Mouse (Mus musculus) layer of hippocampus, adult 2 months (tissue): ENCODE data around the gene Dpp8. TPM values are rescaled to one million over a fixed set of nuclear protein-coding genes. Genes with fewer than 3 reads are reported as not detected.
A peak's percentile ranks its signal among the peaks of the same experiment; 100 is the strongest.

Experiments
- DNase-seq, 2 experiments: peaks; one replicate each; pipeline ENCODE4 v3.0.0; 2022; ENCODE audit warnings: low spot score in 2 of 2
- H3K27ac ChIP-seq: fragments of 200-600 bp; 2 replicates; pipeline ENCODE4 v1.8.1; 2022
- H3K4me3 ChIP-seq: fragments of 200-600 bp; 2 replicates; pipeline ENCODE4 v1.8.1; 2022; ENCODE audit warnings: mild to moderate bottlenecking
- CTCF ChIP-seq: fragments of 200-600 bp; conservative IDR thresholded peaks from 2 replicates; pipeline ENCODE4 v1.8.1; 2022; ENCODE audit warnings: antibody characterized with exemption, mild to moderate bottlenecking, moderate library complexity
- total RNA-seq, 2 experiments: library from RNA; stranded (reverse); gene quantifications; 2 replicates each; pipeline ENCODE4 v1.2.3; 2021

The Dpp8 gene
- total RNA-seq, 2 experiments from 2014 or later, result 162 to 170 TPM

DNA sequence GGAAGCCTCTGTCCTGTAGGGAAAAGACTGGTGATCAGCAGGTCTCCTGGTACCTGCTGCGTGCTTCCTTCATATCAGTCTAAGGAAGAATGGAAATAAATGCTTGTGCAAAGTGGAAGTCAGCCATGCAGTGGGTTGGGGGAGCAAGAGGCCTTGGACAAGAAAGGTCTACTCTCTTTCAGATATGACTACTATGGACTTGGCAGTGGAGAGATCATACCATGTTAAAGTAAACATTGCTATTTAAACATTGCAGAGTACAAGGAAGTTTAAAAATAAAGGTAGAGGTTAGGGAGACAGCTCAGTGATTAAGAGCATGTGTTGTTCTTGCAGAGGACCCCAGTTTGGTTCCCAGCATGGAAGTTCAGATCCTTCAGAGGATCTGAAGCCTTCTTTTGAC lies 75.7 kb downstream of the Dpp8 start:
- no peak for TF ChIP-seq CTCF
- Histone ChIP-seq H3K27ac (no peak overlapping the region), H3K4me3 (no peak overlapping the region)
- no peak for DNase-seq

DNA sequence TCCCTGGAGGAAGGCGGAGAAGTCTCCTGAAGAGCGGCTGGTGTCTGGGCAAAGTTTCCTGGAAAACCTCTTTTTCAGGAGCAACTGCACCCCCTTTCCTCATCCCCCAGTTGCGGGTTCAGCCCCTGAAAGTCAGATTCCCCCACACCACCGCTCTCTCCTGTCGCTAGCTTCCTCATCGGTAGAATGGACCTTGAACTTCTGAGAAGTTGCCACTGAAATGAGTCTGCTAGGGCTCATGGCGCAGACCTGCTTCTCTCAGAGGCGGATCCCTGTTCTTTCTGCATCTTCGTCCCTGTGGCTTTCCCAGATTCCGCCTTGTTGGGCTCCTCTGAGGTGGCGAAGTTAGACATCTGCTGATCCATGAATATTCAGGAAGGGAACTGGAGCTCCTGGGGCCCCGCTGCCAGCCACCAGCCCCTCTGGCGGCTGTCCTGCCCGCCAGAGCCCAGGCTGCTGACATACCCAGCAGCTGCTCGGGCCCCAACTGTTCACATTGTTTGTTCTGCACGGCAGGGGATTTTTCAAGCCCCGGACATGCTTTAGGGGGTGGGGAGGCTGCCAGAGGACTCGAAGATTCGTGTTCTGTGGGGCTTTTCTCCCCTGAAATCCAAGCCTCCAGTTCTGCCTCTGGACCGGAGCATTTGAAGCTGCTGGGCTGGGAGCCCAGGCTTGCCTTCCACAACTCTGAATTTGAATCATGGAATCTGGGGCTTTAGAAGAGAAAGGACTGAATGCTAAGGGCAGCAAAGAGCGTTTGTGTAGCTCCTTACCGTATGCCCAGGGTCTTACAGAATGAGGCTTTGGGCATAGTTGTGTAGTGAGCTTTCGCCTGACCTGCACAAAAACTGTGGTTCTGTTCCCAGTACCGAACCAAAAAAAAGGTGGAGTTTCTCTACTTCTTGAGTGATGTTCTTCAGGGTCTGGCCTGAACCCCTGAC lies 77.2 kb downstream of the Dpp8 start:
- H3K27ac ChIP-seq, result peak overlapping the region; percentile 83
- H3K4me3 ChIP-seq, result peak overlapping the region; percentile 39
- TF ChIP-seq CTCF, result no peak
- peak in 1 of 2 experiments; percentile 70 for DNase-seq

DNA sequence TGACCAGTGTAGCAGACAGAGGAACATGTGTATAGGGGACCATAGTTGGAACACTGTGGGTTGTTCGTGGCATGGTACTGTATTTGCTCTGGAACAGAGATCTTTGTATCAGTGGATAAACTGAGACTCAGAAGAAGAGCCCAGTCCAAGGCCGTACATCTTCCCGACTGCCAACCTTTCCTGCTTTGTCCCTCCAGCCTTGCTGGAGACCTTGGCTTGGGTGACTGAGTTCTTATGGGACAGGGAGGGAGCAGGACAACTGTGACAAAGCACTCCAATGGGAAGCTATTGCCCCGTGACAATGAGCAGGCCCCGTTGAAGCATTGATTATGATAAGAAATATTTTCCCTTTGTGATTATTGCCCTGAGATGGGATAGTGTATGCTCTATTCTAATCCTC lies 79.5 kb downstream of the Dpp8 start:
- Histone ChIP-seq H3K4me3 (no peak overlapping the region), H3K27ac (no peak overlapping the region)
- TF ChIP-seq CTCF, result no peak
- DNase-seq, result no peak

DNA sequence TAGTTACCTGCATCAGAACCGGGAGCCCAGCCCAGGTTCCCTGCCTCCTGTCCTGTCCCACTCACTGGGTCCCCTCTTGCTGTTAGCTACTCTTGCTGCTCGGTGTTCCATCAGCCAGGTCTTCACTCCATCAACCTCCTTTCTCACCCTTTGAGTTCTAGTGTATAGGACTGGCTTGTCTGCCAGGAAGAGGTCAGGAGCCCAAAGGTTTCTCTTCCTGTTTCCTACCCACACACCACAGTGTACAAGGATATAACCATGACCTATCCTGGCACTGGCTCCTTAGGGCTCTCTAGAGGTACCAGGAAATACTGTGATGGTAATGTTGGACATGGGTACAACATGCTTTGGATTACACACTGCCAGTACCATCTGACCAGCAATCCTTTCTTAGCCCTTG lies 81.5 kb downstream of the Dpp8 start:
- Histone ChIP-seq H3K4me3 (no peak overlapping the region), H3K27ac (no peak overlapping the region)
- DNase-seq, result no peak
- no peak for TF ChIP-seq CTCF

DNA sequence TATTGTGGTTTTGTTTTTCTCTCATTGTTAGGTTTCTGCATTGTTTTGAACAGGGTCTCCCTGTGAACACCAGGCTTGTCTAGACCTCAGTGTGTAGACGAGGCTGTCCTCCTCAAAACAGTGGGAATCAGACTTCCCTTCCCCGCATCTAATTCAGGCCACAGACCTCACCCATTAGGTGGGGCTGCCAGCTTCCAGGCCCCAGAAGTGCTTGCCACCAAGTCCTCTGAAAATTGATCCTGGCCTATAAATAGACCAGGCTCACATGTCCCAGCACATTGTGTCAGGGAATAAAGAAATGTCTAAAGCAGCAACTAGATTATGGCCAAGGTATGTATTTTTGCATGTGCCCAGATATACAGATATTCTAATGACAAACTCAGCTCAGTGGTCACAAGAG lies 83.7 kb downstream of the Dpp8 start:
- no peak for TF ChIP-seq CTCF
- Histone ChIP-seq H3K27ac (no peak overlapping the region), H3K4me3 (no peak overlapping the region)
- DNase-seq, result no peak

DNA sequence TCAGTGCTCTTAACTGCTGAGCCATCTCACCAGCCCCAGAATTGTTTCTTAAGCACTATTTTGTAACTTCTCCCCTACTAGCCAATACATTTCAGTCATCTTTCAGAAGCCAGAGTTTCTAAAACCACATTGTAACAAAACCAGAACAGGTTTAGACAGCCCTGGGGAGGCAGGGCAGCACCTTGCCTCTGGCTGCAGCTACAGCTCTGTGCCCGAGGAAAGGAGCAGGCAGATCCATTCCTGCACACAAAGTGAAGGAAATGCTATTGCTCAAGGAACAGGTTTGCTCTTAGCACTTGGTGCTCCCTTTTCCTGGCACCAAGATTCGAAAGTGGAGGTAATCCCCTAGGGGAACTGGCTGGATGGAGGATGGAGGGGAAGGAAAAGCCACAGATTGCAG lies 85.3 kb downstream of the Dpp8 start:
- Histone ChIP-seq H3K4me3 (no peak overlapping the region), H3K27ac (no peak overlapping the region)
- DNase-seq, result no peak
- TF ChIP-seq CTCF, result no peak

DNA sequence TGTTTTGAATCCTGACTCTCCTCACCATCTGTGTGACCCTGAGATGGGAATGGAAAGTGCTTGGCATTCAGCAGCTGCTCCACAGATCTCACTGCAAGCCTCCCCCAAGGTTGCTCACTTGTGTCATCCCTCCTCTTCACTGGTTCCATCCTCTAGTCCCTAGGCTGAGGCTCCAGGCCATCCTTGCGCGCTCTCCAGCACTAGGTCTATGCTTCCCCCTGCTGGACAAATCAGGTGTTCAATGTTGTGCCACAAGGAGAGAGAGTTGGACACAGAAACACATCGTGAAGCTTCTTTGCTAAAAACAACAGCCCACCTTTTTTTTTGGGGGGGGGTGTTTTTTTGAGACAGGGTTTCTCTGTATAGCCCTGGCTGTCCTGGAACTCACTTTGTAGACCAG lies 88.7 kb downstream of the Dpp8 start:
- H3K4me3 ChIP-seq, result no peak overlapping the region
- TF ChIP-seq CTCF, result peak; percentile 84
- peak; percentile 74 to 80 for DNase-seq
- H3K27ac ChIP-seq, result no peak overlapping the region

DNA sequence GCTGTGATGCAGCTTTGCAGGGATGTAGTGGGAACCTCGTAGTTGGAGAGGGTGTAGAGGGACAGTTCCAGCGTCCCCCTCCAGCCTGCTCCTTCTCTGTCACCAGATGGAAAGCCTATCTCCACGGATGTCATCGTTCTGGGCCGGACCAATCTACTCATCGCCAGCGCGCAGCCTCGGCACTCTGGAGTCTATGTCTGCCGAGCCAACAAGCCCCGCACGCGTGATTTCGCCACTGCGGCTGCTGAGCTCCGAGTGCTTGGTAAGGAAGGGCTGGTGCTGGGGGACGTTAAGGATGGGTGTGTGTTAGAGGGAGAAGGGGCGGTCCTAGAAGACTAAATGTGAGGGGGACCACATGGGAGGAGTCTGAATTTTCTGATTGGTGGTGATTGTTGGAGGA lies 90.3 kb downstream of the Dpp8 start:
- TF ChIP-seq CTCF, result no peak
- H3K27ac ChIP-seq, result peak overlapping the region; percentile 81
- peak overlapping the region; percentile 48 for H3K4me3 ChIP-seq
- peak; percentile 76 to 82 for DNase-seq

DNA sequence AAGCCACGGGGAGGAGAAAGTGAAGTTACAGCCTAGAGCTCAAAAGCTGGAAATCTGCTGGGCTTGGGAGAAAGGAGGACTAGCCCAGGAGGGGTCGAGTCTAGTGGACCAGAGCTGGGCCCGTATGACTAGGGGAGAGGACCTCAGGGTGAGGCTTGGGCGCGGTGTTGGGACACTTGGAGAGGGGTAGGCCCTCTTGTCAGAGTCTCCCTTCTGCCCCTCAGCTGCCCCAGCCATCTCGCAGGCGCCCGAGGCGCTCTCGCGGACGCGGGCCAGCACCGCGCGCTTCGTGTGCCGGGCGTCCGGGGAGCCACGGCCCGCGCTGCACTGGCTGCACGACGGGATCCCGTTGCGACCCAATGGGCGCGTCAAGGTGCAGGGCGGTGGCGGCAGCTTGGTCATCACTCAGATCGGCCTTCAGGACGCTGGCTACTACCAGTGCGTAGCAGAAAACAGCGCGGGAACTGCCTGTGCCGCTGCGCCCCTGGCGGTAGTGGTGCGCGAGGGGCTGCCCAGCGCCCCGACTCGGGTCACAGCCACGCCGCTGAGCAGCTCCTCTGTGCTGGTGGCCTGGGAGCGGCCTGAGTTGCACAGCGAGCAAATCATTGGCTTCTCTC lies 91.4 kb downstream of the Dpp8 start:
- TF ChIP-seq CTCF, result peak; percentile 85
- peak in 1 of 2 experiments; percentile 39 for DNase-seq
- Histone ChIP-seq H3K4me3 (peak overlapping the region; percentile 45), H3K27ac (no peak overlapping the region; the same call in 1 of the 2 replicates)

DNA sequence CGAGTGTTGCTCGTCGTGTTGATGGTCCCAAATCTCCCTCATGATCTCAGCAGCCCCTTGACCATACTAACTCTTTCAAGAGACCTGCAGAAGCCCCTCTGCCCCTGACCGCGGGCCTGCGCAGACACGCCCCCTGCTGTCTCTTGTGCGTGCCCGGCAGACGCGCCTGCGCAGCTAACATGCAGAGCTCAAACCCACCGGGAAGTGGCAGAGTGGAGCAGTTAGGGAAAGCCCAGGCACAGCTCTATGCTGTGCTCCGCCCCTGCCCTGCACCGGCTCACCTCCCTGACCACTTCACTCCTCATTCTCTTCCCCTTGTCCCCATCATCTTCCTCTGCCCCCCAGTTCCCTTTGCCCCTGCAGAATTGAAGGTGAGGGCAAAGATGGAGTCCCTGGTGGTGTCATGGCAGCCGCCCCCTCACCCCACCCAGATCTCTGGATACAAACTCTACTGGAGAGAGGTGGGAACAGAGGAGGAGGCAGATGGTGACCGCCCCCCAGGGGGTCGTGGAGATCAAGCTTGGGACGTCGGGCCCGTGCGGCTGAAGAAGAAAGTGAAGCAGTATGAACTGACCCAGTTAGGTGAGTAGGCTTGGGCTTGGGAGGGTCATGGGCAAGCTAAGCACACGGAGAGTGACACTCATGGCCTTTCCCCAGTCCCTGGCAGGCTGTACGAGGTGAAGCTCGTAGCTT lies 96.1 kb downstream of the Dpp8 start:
- H3K27ac ChIP-seq, result no peak overlapping the region

DNA sequence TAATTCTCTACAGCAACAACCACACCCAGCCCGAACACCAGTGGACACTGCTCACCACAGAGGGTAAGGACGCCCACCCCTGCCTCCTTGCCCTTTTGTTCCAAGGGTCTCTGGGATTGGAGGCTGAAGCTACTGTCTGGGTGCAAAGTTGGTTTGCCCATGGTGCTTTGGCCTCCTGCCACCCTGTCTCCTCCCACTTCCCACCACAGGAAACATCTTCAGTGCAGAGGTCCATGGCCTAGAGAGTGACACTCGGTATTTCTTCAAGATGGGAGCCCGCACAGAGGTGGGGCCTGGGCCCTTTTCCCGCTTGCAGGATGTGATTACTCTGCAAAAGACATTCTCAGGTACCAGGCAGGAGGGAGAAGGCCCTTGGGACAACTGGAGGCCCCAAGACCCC lies 99.5 kb downstream of the Dpp8 start:
- no peak for DNase-seq
- H3K27ac ChIP-seq, result no peak overlapping the region
- no peak for TF ChIP-seq CTCF
- H3K4me3 ChIP-seq, result no peak overlapping the region

More for the DNA sequence above, 96.1 kb downstream of the Dpp8 start:
- TF ChIP-seq CTCF, result peak; percentile 73
- DNase-seq, result no peak
- no peak overlapping the region for H3K4me3 ChIP-seq

Other genes starting within 250 kb of the Dpp8 start
- gene Dennd4a, start 221.1 kb upstream of the Dpp8 start, total RNA-seq, result 10 to 100 TPM; 39.9 to 41.5 TPM
- under 1 TPM in 1 of 2 experiments, not detected in 1; 0.10 TPM for gene Slc24a1, start 80.8 kb upstream of the Dpp8 start, total RNA-seq
- 10 to 100 TPM; 19.9 to 20.2 TPM for gene Ints14, start 71.5 kb upstream of the Dpp8 start, total RNA-seq
- 100 to 1,000 TPM; 149 to 156 TPM for gene Hacd3, start 10.7 kb upstream of the Dpp8 start, total RNA-seq
- gene Igdcc4, start 69.1 kb downstream of the Dpp8 start, total RNA-seq, result 10 to 100 TPM; 34.7 to 38.8 TPM
- 1 to 10 TPM; 3.5 to 4.9 TPM for gene Igdcc3, start 108.8 kb downstream of the Dpp8 start, total RNA-seq
- gene Parp16, start 162.9 kb downstream of the Dpp8 start, total RNA-seq, result 1 to 10 TPM; 5.0 to 5.1 TPM
- gene Cilp, start 232.8 kb downstream of the Dpp8 start, total RNA-seq, result under 1 TPM in 1 of 2 experiments, not detected in 1; 0.26 TPM